Mouse (Mus musculus) layer of hippocampus, adult 8-10 months (tissue): Measurements from ENCODE around the gene Stxbp1. TPM values are rescaled to one million over a fixed set of nuclear protein-coding genes. Genes with fewer than 3 reads are reported as not detected.

Experiments
- DNase-seq, 2 experiments: peaks; one replicate each; pipeline ENCODE4 v3.0.0; 2022; ENCODE audit warnings: low spot score in 2 of 2
- total RNA-seq, 4 experiments: library from RNA; stranded (reverse); gene quantifications; 2 replicates each; pipeline ENCODE4 v1.2.4; 2022

Gene Stxbp1
- total RNA-seq, 4 experiments from 2014 or later: 583 to 634 (median 610) TPM

DNA sequence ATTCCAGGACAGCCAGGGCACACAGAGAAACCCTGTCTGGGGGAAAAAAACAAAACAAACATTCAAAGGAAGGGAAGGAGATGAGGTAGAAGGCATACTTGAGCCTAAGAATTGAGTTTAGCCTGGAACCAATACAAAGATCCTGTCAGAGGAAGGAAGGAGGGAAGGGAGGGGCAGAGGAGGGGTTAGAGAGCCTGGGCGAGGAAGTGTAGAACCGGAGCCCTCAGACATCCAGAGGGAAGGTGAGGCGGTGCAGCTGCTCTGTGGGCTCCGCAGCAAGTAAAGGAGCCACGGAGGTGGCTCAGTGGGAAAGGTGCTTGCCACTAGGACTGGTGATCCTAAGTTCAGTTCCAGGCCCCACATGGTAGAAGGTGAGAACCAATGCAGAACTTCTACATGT, 5.9 kb downstream of the Stxbp1 start:
- DNase-seq: no peak

DNA sequence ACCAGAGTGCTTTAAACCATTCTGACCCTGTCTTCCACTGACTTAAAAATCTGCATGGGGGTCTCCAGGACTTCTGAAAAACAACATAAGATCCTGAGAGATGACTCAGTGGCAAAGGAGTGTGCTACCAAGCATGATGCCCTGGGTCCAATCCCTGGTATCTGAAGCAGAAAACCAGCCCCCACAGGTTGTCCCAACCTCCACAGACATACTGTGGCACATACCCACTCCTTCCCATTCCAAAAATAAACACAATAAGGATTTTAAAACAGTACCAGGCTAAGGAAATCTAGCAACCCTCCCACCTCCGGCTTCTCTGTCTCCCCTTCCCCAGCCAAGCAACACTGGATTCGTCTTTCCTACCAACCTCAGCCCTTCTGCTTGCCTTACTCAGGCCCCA, 7.8 kb downstream of the Stxbp1 start:
- DNase-seq: no peak

GRCm38 (mm10) chr2:32838147-32838884, 8.7 kb downstream of the Stxbp1 start:
- no peak for DNase-seq

- no peak for DNase-seq
These were observed 11.5 kb downstream of the Stxbp1 start for GRCm38 (mm10) chr2:32835588-32835987.

DNA sequence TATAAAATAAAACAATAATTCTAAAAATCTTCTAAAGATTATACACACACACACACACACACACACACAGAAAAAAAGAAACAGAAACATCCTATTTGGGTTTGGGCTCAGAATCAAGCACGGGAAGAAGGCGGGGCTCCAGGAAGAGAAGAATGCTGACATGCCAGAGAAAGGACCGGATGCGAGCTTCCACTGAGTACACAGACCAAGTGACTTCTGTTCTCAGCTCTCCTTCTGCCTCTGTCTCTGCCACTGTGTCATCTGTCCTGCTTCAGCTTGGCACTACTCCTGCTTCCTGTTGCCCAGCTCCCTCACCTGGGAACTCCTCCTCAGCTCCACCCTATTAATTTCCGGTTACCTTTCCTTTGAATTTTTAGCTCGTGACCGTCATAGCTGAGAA, 12.5 kb downstream of the Stxbp1 start:
- DNase-seq: no peak

DNA sequence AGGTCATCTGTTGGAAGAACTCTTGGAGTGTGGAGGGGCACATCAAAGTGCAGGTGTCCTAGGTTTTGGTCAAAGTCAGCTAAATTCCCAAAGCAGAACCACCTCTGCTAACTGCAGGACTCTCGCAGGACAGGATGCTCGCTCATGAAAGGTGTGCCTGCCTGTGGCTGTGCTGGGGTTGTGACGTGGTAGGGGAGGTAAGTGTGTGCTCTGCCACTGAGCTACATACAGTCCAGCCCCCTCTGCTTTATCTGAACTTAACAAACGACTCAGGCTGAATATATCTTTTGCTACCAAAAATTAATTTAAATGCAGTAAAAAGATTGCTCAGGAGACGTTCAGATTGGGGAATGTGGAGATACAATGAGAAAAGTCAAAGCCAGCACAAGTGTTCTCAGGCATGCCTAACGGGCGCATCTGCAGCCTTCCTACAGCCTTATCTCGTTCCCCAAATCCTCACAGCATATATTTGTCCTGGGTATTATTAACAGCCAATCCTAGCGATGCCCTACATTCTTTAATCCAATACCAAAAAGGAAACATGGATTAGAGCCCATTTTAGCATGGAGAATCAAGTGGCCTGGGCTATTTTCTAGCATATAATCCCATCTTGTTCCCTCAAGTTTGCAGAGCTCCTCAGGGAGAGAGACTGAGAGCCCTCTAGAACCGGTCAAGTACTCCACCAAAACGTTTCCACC, 17.9 kb downstream of the Stxbp1 start:
- DNase-seq: no peak

DNA sequence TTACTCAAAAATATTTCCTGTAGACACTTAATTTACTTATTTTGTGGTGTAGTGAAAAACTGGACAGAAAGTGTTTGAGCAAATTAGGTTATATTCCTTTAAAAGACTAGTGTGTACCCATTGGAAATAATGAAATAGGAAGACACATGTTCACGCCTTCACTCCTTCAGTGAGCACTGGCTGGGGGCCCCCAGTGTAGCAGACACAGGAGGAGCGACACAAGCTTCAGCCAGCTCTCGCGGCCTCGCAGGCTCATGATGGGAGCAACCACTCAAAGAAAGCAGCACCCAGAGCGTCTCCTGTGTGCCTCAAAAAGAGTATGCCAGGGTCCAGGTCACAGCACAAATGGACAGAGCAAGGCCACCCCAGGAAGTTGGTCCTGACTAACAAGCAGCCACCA, 21.2 kb downstream of the Stxbp1 start:
- DNase-seq: no peak

- DNase-seq: no peak
These were observed 22.3 kb downstream of the Stxbp1 start for GRCm38 (mm10) chr2:32824778-32825177.

- DNase-seq: no peak
These were observed 22.9 kb downstream of the Stxbp1 start for GRCm38 (mm10) chr2:32824181-32824580.

DNA sequence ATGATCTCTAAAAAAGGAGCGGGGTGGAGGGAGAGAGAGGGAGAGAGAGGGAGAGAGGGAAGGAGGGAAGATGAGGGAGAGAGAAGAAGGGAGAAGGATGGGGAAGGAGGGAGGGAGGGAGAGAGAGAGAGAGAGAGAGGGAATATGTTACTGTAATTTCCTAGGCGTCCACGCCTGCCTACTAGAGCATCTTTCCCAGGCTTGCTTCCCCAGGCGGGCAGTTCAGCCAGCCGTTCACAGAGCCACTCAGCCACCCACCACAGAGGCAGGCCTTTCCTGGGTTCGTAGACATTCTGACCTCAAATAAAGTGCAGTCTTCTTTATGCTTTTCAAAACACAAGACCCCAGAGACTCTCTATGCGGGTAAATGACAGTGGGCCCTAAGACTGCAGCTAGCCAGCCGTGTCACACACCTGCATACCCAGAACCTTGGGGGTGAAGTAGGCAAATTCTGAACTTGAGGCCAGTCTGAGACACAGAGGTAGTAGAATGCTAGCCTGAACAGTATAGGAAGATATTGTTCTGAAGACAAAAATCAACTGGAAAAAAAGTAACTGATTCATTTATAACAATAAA, 23.4 kb downstream of the Stxbp1 start:
- no peak for DNase-seq

DNA sequence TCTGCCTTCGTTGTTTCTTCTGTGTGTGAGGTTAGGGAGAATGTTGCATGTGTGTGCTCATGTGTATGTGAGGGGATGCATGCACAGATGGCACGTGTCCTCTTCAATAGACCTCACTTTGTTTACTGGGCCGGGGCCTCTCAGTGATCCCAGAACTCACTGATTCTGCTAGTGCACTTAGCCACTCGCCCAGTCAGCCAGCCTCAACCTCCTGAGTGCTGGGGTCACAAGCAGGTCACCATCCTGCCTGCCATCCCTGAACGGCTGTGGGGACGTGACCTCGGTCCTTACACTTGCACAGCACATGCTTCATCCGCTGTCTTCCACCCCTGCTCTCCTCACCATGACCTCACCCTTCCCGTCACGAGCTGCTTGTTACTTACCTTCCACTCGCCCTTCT, 23.9 kb downstream of the Stxbp1 start:
- no peak for DNase-seq

GRCm38 (mm10) chr2:32822643-32823042, 24.4 kb downstream of the Stxbp1 start:
- no peak for DNase-seq

- DNase-seq: no peak
These were observed 25.8 kb downstream of the Stxbp1 start for GRCm38 (mm10) chr2:32821041-32821802.

DNA sequence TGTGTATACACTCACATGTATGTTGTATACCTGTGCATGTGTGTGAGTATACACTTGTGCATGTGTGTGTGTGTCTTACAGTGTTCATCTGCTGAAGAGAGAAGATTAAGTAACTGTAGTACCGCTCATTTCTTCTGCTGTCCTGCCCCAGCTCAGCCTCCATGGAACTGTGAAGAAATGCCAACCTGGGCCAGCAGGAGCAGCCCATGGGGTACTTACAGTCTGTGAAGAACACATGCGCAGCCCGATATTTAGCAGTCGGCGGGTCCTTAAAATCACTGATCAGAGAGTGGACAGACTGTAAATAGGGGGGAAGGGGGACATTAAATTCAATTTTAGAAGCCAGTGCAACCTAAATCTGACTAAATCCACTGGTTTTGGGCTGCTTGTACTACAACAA, 28.8 kb downstream of the Stxbp1 start:
- DNase-seq: no peak

- DNase-seq: no peak
These were observed 29.5 kb downstream of the Stxbp1 start for GRCm38 (mm10) chr2:32817589-32817988.

GRCm38 (mm10) chr2:32816946-32817581, 30.0 kb downstream of the Stxbp1 start:
- peak; percentile 79 to 82 for DNase-seq

DNA sequence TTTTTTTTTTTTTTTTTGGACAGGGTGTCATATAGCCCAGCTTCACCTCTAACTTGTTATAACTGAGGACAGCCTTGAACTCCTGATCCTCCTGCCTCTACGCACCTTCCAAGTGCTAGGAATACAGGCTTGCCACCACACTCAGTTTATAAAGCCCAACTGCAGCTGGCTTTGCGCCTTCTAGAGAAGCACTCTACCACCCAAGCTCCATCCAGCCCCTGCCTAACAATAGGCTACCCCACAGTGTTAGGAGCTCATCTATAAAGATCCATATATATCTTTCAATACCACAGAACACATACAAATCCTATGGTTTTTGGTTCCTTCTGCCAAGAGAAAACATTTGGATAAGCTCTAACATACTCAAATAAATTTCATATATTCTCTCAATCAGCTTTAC, 30.5 kb downstream of the Stxbp1 start:
- no peak for DNase-seq

GRCm38 (mm10) chr2:32811959-32812358, 35.1 kb downstream of the Stxbp1 start:
- no peak for DNase-seq

- no peak for DNase-seq
These were observed 38.1 kb downstream of the Stxbp1 start for GRCm38 (mm10) chr2:32808816-32809566.

DNA sequence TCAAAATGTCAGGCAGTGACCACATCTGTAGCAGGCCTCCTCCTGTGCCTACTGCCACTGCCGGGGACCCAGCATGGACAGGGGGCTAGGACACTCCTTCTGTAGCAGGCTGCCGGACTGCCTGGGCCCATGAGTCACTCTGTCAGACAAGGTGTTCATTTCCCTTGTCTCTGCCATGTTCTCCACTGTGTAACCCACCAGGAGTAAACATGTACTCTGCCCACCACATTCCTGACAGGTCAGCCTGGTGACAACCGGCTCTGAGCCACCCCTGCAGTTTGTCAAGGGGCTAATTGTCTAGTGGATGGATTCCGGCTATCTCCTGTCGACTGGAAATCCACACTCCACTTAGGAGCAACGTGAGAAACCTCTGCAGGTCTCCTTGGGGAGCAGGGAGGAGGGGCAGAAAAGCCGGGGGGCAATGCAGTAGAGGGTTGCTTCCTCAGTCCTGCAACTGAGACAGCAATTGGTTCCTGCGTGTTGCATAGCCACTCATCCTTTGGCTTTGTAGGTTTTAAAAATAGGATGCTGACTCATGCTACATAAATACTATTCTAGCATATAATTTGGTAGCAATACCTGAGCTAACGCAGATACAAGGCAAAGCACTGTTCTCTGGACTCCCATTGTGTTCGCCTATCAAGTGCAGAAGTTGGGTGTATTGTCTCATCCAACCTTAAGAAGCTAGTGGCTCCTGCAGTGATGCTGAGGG, 48.6 kb downstream of the Stxbp1 start:
- DNase-seq: no peak
